Mouse (Mus musculus): Measurements from ENCODE around the gene Sp110. TPM values are rescaled to one million over a fixed set of nuclear protein-coding genes. Genes with fewer than 3 reads are reported as not detected.

Gene Sp110
- 0.29 TPM for polyA plus RNA-seq (2014; fragmentation: Illumina TruSeq; extraction: RNeasy Lipid Tissue Mini Kit (QIAGEN cat#74804); ENCODE audit: low read depth, low replicate concordance)

GRCm38 (mm10) chr1:85598271-85599012 lies at the start of gene Sp110:
Gene Sp110 (minus strand): TSS chr1:85598817.

DNA sequence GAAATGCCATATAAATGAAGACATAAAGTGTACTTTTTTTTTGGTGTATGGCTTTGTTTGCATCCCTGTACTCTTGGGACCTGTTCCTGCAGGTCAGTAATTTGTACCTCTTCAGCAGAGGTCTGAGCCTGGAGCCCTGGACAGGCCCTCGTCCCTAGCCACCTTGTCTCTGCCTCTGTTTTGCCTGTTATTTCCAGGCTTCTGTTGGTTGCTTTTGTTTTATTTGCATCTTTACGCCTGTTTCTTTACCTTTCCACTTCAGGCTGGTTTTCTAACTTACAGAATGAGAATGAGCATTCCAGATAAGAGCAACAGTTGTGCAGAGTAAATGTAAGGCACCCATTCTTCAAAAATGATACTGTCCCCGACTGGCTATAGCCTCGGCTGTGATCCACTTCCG lies 1.5 kb upstream of the Sp110 start, which contains the start of gene Sp140:
Gene Sp140, plus strand, starts transcription at position 301 of the 400 bp plus-strand sequence.

GRCm38 (mm10) chr1:85575376-85575775 lies 23.2 kb downstream of the Sp110 start, which contains the start of gene G530012D18Rik:
Gene G530012D18Rik (plus strand): TSS chr1:85575676.

Other genes starting within 250 kb of the Sp110 start
- not detected for gene G530012D18Rik, start 23.1 kb downstream of the Sp110 start, polyA plus RNA-seq (2014; fragmentation: Illumina TruSeq; extraction: RNeasy Lipid Tissue Mini Kit (QIAGEN cat#74804); ENCODE audit: low read depth, low replicate concordance)
- 0.88 TPM for gene Sp140, start 1.6 kb upstream of the Sp110 start, polyA plus RNA-seq (2014; fragmentation: Illumina TruSeq; extraction: RNeasy Lipid Tissue Mini Kit (QIAGEN cat#74804); ENCODE audit: low read depth, low replicate concordance)
- gene Sp100, start 51.2 kb upstream of the Sp110 start, polyA plus RNA-seq (2014; fragmentation: Illumina TruSeq; extraction: RNeasy Lipid Tissue Mini Kit (QIAGEN cat#74804); ENCODE audit: low read depth, low replicate concordance) = 2.8 TPM
- gene A630001G21Rik, start 179.8 kb upstream of the Sp110 start, polyA plus RNA-seq (2014; fragmentation: Illumina TruSeq; extraction: RNeasy Lipid Tissue Mini Kit (QIAGEN cat#74804); ENCODE audit: low read depth, low replicate concordance) = 0.50 TPM
- gene Cab39, start 194.6 kb upstream of the Sp110 start, polyA plus RNA-seq (2014; fragmentation: Illumina TruSeq; extraction: RNeasy Lipid Tissue Mini Kit (QIAGEN cat#74804); ENCODE audit: low read depth, low replicate concordance) = 79.9 TPM